Mouse (Mus musculus) embryonic facial prominence, embryonic 11.5 days (tissue): ENCODE results near the gene Parvg. TPM values are rescaled to one million over a fixed set of nuclear protein-coding genes. Genes with fewer than 3 reads are reported as not detected.

Source experiments
- ATAC-seq: fragments of 200-750 bp; cut with Nextera tagmentation; replicated peaks from 2 replicates; pipeline ENCODE4 v1.8.0; 2017; ENCODE audit warnings: low read depth; ENCODE audit not compliant: insufficient number of reproducible peaks, low FRiP score, low TSS enrichment
- DNase-seq: peaks from one replicate; pipeline ENCODE4 v3.0.0-alpha.2; 2015; ENCODE audit warnings: low spot score
- H3K27ac ChIP-seq: fragments of 300-500 bp; sonication (generic); replicated peaks from 2 replicates; pipeline ENCODE4 v1.5.1; 2014; ENCODE audit warnings: mild to moderate bottlenecking, low read depth, low read length, control low read depth
- H3K27me3 ChIP-seq: fragments of 300-500 bp; sonication (generic); 2 replicates; pipeline ENCODE4 v1.6.1; 2014; ENCODE audit warnings: mild to moderate bottlenecking, low read length, moderate library complexity, mixed read lengths; ENCODE audit not compliant: control insufficient read depth, insufficient read depth
- H3K36me3 ChIP-seq: fragments of 300-500 bp; sonication (generic); replicated peaks from 2 replicates; pipeline ENCODE4 v1.6.1; 2014; ENCODE audit warnings: low read depth, mild to moderate bottlenecking, low read length, moderate library complexity, mixed read lengths; ENCODE audit not compliant: control insufficient read depth, insufficient read depth
- H3K4me1 ChIP-seq: fragments of 300-500 bp; sonication (generic); 2 replicates; pipeline ENCODE4 v1.6.1; 2014; ENCODE audit warnings: low read length, mixed read lengths; ENCODE audit not compliant: control insufficient read depth, insufficient read depth
- H3K4me2 ChIP-seq: fragments of 300-500 bp; sonication (generic); 2 replicates; pipeline ENCODE4 v1.6.1; 2014; ENCODE audit warnings: low read depth, mild to moderate bottlenecking, control low read depth, low read length, moderate library complexity
- H3K4me3 ChIP-seq: fragments of 300-500 bp; sonication (generic); 2 replicates; pipeline ENCODE4 v1.5.1; 2014; ENCODE audit warnings: low read depth, low read length, control low read depth
- H3K9ac ChIP-seq: fragments of 300-500 bp; sonication (generic); replicated peaks from 2 replicates; pipeline ENCODE4 v1.6.1; 2014; ENCODE audit warnings: mild to moderate bottlenecking, control low read depth, low read length
- H3K9me3 ChIP-seq: fragments of 300-500 bp; sonication (generic); replicated peaks from 2 replicates; pipeline ENCODE4 v1.6.1; 2016; ENCODE audit warnings: mild to moderate bottlenecking, low read length, inconsistent platforms, mixed read lengths; ENCODE audit not compliant: control insufficient read depth
- WGBS: fragments of 180-500 bp; shearing (Covaris S2); extraction: QIAGEN DNeasy Blood & Tissue Kit; methylation state at CpG from one replicate; pipeline ENCODE4 v1.1.7; 2014; 5-methylcytosine and 5-hydroxymethylcytosine counted together
- polyA plus RNA-seq: library from polyadenylated mRNA; unstranded; fragments of >200 nt; fragmentation: Nextera tagmentation; extraction: Ambion mirVana; gene quantifications from 2 replicates; pipeline ENCODE4 v1.2.1, GENCODE M21; 2014

The Parvg gene
- polyA plus RNA-seq, 1 experiment from 2014 or later = 1.2 TPM

DNA sequence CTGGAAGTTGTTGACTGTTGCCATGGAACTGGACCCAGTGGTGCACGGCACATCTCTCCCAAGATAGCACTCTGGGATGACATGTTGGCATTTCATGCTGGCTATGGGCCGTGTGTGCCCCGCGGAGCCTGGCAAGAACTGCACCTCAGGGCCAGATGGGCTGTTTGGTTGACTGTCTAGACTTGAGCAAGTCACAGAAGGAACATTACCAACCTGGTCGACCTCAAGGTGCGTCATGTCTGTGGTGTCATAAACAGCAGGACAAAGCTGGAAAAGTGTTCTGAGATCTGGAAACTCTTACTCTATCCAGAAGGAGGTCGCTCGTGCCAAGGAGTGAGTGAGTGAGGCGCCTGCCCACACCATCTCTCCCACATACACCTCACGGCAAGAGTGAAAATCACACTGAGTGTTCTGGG is 42.8 kb downstream of the Parvg start:
- no peak for ATAC-seq
- H3K4me2 ChIP-seq = no peak overlapping the region
- no peaks in the 10 kb centered on the region for H3K36me3 ChIP-seq
- no peak overlapping the region for H3K9ac ChIP-seq
- no peaks in the 10 kb centered on the region for H3K4me1 ChIP-seq
- H3K9me3 ChIP-seq = no peaks in the 10 kb centered on the region
- 89% methylated on average over 10 of the region's 10 CpGs for WGBS
- H3K4me3 ChIP-seq = no peak overlapping the region
- no peaks in the 10 kb centered on the region for H3K27me3 ChIP-seq
- H3K27ac ChIP-seq = no peak overlapping the region
- DNase-seq = no peak

DNA sequence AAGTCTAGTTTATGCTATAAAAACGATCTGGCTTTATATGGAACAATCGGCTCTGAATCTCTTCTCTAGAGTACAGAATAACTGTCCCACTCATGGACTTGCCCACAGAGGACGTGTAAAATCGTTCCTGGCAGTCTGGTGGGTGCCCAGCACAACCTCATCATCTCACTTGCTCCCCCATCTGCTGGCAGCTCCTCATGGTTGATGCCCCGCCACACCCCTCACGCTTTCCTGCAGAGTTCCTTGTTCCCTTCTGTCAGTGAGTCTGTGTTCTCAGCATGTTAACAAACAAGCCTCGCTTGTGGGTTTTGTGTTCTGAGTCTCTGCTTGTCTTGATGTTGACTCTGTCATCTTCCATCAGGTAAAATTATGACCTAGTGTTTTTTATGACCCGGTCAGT is 43.6 kb downstream of the Parvg start:
- H3K9ac ChIP-seq = no peak overlapping the region
- ATAC-seq = no peak
- no peaks in the 10 kb centered on the region for H3K9me3 ChIP-seq
- no peaks in the 10 kb centered on the region for H3K27me3 ChIP-seq
- H3K27ac ChIP-seq = no peak overlapping the region
- H3K4me3 ChIP-seq = no peak overlapping the region
- no peaks in the 10 kb centered on the region for H3K36me3 ChIP-seq
- no peak overlapping the region for H3K4me2 ChIP-seq
- DNase-seq = no peak
- 88% methylated on average over 8 of the region's 8 CpGs for WGBS
- H3K4me1 ChIP-seq = no peaks in the 10 kb centered on the region

DNA sequence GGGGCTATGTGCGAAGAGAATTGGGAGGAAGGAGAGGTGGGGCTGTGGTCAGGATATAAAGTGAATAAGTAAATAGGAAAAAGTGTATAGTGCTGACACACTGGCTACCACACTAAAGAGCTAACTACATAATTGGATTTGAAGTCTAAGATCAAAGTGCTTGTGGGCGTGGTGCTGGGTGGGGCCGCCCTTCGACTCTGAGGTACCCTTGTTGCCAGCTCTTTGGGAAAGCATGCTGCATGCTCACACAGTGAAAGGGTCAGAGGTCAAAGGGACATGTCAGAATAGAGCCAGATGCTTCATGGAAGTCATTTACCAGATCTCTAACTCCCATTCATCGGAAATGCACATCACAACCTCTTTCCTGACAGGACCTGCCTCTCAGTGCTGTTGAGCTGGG is 49.0 kb downstream of the Parvg start:
- Histone ChIP-seq H3K9ac (no peak overlapping the region), H3K27ac (no peak overlapping the region), H3K4me3 (no peak overlapping the region), H3K4me2 (no peak overlapping the region), H3K4me1 (no peaks in the 10 kb centered on the region), H3K36me3 (no peaks in the 10 kb centered on the region), H3K27me3 (no peaks in the 10 kb centered on the region), H3K9me3 (peaks cover 4% of the 10 kb centered on the region)
- WGBS = 56% methylated on average over 5 of the region's 5 CpGs
- DNase-seq = no peak
- no peak for ATAC-seq

DNA sequence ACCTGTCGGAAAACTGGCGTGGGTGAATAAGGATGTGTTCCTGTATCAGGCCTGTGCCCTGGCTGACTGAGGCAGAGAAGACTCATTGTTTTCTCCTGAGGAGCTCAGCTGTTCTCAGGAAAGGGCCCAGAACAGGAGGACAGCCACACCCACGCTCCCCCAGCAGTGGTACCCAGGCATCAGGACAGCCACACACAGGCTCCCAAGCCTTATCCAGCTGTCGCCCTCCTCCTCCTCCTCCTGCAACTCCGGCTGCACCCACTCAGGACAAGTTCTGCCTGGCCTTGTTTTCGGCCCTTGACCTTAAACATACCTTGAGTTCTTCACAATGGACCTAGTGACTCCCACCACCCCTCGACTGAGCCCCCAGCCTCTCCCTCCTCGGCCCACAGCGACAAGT is 54.9 kb downstream of the Parvg start:
- no peak for ATAC-seq
- H3K27ac ChIP-seq = no peak overlapping the region
- WGBS = 85% methylated on average over 9 of the region's 9 CpGs

DNA sequence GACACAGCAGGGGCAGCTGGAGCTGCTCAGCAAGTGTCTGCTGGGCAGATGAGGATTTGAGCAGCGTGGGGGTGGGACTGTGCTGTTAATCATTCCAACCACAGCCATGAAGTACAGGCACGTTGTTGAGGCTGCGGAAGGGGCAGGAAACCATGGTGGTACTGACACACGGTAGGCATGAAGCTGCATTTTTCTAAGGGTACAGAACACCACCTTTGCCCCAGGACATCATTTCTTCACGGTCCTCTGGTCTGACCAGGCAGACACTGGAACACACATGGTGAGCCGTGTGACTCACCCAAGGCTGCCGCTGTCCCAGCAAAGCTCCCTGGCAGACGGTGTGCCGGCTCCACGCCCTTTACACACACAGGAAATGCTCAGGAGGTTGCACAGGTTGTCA is 56.4 kb downstream of the Parvg start:
- H3K4me3 ChIP-seq = no peak overlapping the region
- no peak overlapping the region for H3K27ac ChIP-seq
- peaks cover 3% of the 10 kb centered on the region; the same call in 1 of the 2 replicates for H3K9me3 ChIP-seq
- no peaks in the 10 kb centered on the region for H3K27me3 ChIP-seq
- DNase-seq (no peak), ATAC-seq (no peak)
- 70% methylated on average over 10 of the region's 10 CpGs for WGBS
- H3K4me2 ChIP-seq = no peak overlapping the region
- H3K36me3 ChIP-seq = no peaks in the 10 kb centered on the region
- no peak overlapping the region for H3K9ac ChIP-seq
- no peaks in the 10 kb centered on the region for H3K4me1 ChIP-seq

More for the DNA sequence above, 54.9 kb downstream of the Parvg start:
- H3K4me2 ChIP-seq = no peak overlapping the region
- H3K4me1 ChIP-seq = no peaks in the 10 kb centered on the region
- H3K9me3 ChIP-seq = peaks cover 4% of the 10 kb centered on the region
- no peak overlapping the region for H3K9ac ChIP-seq
- no peak for DNase-seq
- H3K4me3 ChIP-seq = no peak overlapping the region
- no peaks in the 10 kb centered on the region for H3K36me3 ChIP-seq
- H3K27me3 ChIP-seq = no peaks in the 10 kb centered on the region

DNA sequence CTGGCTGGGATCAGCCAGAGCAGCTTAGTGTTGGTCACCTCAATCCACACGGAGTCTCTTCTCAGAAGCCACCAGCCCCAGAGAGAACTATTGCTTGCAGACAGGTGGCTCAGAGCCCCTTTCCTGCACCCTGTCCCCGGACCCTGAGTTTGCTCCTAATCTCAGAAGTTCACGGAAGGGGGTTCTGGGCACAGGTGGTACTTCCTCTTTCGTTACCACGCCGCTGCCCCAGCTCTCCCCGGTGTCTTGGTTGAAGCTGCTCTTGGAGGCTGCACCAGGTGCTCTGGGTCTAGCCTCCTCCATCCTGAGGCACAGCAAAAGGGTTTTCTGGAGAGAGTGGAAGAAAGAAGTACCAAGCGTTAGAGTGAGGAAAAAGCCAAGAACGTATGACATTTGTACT is 60.2 kb downstream of the Parvg start:
- H3K4me2 ChIP-seq = no peak overlapping the region
- H3K4me3 ChIP-seq = no peak overlapping the region
- 92% methylated on average over 9 of the region's 9 CpGs for WGBS
- no peaks in the 10 kb centered on the region; the same call in 1 of the 2 replicates for H3K9me3 ChIP-seq
- ATAC-seq = no peak
- no peak overlapping the region for H3K9ac ChIP-seq
- no peaks in the 10 kb centered on the region for H3K27me3 ChIP-seq
- DNase-seq = no peak
- no peaks in the 10 kb centered on the region for H3K4me1 ChIP-seq
- no peak overlapping the region for H3K27ac ChIP-seq
- no peaks in the 10 kb centered on the region for H3K36me3 ChIP-seq

DNA sequence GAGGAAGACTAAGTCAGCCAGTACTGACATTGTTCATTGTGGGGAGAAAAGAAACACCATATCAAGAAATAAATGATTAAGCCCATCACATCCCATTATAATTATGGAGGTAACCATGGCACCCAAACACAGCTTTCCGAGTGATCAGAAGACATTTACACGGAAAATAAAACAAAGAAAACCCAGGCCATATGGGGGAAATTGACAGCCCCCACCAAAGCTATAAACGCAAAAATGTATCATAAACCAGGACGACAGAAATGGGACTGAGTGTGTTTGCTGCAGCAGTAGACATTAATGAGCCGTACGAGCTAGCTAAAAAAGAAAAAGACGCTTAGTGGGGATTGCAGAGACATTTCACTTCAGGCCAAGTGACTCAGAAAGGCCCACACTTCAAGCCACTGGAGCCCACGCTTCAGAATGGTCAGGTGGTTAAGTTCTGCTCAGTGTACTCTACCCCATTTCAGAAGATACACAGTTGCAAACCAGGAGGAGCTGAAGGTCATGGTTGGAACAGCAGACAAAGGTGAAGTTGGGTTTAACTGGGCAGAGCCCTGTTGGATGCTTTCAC is 62.3 kb downstream of the Parvg start:
- Histone ChIP-seq H3K4me3 (no peak overlapping the region), H3K27ac (no peak overlapping the region), H3K27me3 (no peaks in the 10 kb centered on the region), H3K9ac (no peak overlapping the region), H3K4me2 (no peak overlapping the region), H3K9me3 (no peaks in the 10 kb centered on the region; the same call in 1 of the 2 replicates), H3K4me1 (no peaks in the 10 kb centered on the region), H3K36me3 (no peaks in the 10 kb centered on the region)
- ATAC-seq = no peak
- DNase-seq = no peak
- 92% methylated on average over 8 of the region's 8 CpGs for WGBS

DNA sequence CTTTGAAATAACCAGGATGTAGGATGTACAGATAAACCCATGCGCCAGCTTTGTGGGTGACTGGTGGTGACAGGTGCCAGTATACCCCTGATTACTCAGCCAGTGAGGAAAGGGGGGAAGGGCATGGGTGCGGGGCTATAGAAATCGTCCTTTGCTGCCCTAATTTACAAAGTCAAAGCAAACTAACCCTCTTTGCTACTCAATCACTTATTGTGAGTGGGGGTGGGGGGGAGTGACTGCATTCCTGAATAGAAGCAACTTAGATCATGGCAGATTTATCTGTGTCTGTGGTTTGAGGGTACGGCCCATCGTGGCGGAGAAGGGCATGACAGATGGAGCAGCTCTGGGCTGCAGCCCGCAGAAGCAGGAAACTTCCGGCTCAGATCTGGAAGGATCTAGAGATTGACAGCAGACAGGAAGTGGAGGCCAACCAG is 64.9 kb downstream of the Parvg start:
- WGBS = 89% methylated on average over 8 of the region's 8 CpGs
- DNase-seq (no peak), ATAC-seq (no peak)
- H3K27ac ChIP-seq = no peak overlapping the region
- H3K27me3 ChIP-seq = no peaks in the 10 kb centered on the region
- no peaks in the 10 kb centered on the region; the same call in 1 of the 2 replicates for H3K9me3 ChIP-seq
- H3K9ac ChIP-seq = no peak overlapping the region
- H3K4me3 ChIP-seq = no peak overlapping the region
- H3K4me1 ChIP-seq = no peaks in the 10 kb centered on the region
- no peak overlapping the region for H3K4me2 ChIP-seq
- H3K36me3 ChIP-seq = no peaks in the 10 kb centered on the region
